Mouse (Mus musculus) heart, postnatal 0 days (tissue): ENCODE results near the gene Trim38. TPM values are rescaled to one million over a fixed set of nuclear protein-coding genes. Genes with fewer than 3 reads are reported as not detected.
"Not testable (repeated sequence)": the region's sequence is repeated elsewhere in the genome, so short reads cannot be mapped to it uniquely, and the experiment has no call there.

Source experiments
- ATAC-seq: fragments of 200-750 bp; cut with Nextera tagmentation; 2 replicates; pipeline ENCODE4 v1.8.0; 2017; ENCODE audit warnings: low read depth, moderate number of reproducible peaks, moderate library complexity; ENCODE audit not compliant: insufficient read depth
- DNase-seq: peaks from one replicate; pipeline ENCODE4 v3.0.0-alpha.2; 2016; ENCODE audit warnings: low spot score
- H3K27ac ChIP-seq: fragments of 300-500 bp; sonication (generic); 2 replicates; pipeline ENCODE4 v1.5.1; 2014; ENCODE audit warnings: low read depth, mild to moderate bottlenecking
- H3K27me3 ChIP-seq: fragments of 300-500 bp; sonication (generic); 2 replicates; pipeline ENCODE4 v1.6.1; 2014; ENCODE audit warnings: low read length, mixed read lengths; ENCODE audit not compliant: control insufficient read depth, insufficient read depth
- H3K36me3 ChIP-seq: fragments of 300-500 bp; sonication (generic); replicated peaks from 2 replicates; pipeline ENCODE4 v1.6.1; 2014; ENCODE audit warnings: low read length, mixed read lengths; ENCODE audit not compliant: control insufficient read depth, insufficient read depth
- H3K4me1 ChIP-seq: fragments of 300-500 bp; sonication (generic); 2 replicates; pipeline ENCODE4 v1.6.1; 2014; ENCODE audit warnings: antibody characterized with exemption; ENCODE audit not compliant: control insufficient read depth, insufficient read depth
- H3K4me2 ChIP-seq: fragments of 300-500 bp; sonication (generic); 2 replicates; pipeline ENCODE4 v1.6.1; 2014; ENCODE audit warnings: low read depth, mild to moderate bottlenecking, low read length, moderate library complexity
- H3K4me3 ChIP-seq: fragments of 300-500 bp; sonication (generic); 2 replicates; pipeline ENCODE4 v1.5.1; 2014; ENCODE audit warnings: low read depth, low read length
- H3K9ac ChIP-seq: fragments of 300-500 bp; sonication (generic); replicated peaks from 2 replicates; pipeline ENCODE4 v1.6.1; 2014; ENCODE audit warnings: low read depth, low read length, mixed read lengths
- H3K9me3 ChIP-seq: fragments of 300-500 bp; sonication (generic); replicated peaks from 2 replicates; pipeline ENCODE4 v1.6.1; 2016; ENCODE audit warnings: low read length; ENCODE audit not compliant: control insufficient read depth
- CTCF ChIP-seq: IDR thresholded peaks from 2 replicates; pipeline ENCODE4 v1.5.1; 2016; ENCODE audit warnings: antibody characterized with exemption, control low read depth, low read depth
- EP300 ChIP-seq: IDR thresholded peaks from 2 replicates; pipeline ENCODE4 v1.6.1; 2016; ENCODE audit warnings: antibody characterized with exemption, low read depth
- WGBS: fragments of 180-500 bp; shearing (Covaris S2); extraction: QIAGEN DNeasy Blood & Tissue Kit; methylation state at CpG from one replicate; pipeline ENCODE4 v1.1.7; 2014; 5-methylcytosine and 5-hydroxymethylcytosine counted together
- polyA plus RNA-seq: library from polyadenylated mRNA; unstranded; fragments of >200 nt; fragmentation: Nextera tagmentation; extraction: Ambion mirVana; gene quantifications from 2 replicates; pipeline ENCODE4 v1.2.1, GENCODE M21; 2015
- total RNA-seq: library from RNA; depleted of rRNA; stranded (reverse); fragments of >200 nt; gene quantifications from 2 replicates; pipeline ENCODE4 v1.2.3, GENCODE M21; 2014; ENCODE audit warnings: low replicate concordance

The Trim38 gene
- total and polyA plus RNA-seq, 2 experiments from 2014 or later = 0.10 TPM; not detected in 1

GRCm38 (mm10) chr13:23760240-23760971 lies 9.3 kb upstream of the Trim38 start:
- H3K27ac ChIP-seq = peak overlapping the region; percentile 95
- H3K4me3 ChIP-seq = peak overlapping the region; percentile 48
- H3K4me1 ChIP-seq = peaks cover 26% of the 10 kb centered on the region
- ATAC-seq = peak; percentile 2; the same call in 1 of the 2 replicates
- no peaks in the 10 kb centered on the region for H3K9me3 ChIP-seq
- no peaks in the 10 kb centered on the region for H3K36me3 ChIP-seq
- DNase-seq = peak; percentile 50
- TF ChIP-seq CTCF (no peak), EP300 (no peak)
- 3% methylated on average over 19 of the region's 27 CpGs for WGBS
- peak overlapping the region; percentile 39 for H3K9ac ChIP-seq
- peak overlapping the region; percentile 71 for H3K4me2 ChIP-seq
- H3K27me3 ChIP-seq = no peaks in the 10 kb centered on the region

DNA sequence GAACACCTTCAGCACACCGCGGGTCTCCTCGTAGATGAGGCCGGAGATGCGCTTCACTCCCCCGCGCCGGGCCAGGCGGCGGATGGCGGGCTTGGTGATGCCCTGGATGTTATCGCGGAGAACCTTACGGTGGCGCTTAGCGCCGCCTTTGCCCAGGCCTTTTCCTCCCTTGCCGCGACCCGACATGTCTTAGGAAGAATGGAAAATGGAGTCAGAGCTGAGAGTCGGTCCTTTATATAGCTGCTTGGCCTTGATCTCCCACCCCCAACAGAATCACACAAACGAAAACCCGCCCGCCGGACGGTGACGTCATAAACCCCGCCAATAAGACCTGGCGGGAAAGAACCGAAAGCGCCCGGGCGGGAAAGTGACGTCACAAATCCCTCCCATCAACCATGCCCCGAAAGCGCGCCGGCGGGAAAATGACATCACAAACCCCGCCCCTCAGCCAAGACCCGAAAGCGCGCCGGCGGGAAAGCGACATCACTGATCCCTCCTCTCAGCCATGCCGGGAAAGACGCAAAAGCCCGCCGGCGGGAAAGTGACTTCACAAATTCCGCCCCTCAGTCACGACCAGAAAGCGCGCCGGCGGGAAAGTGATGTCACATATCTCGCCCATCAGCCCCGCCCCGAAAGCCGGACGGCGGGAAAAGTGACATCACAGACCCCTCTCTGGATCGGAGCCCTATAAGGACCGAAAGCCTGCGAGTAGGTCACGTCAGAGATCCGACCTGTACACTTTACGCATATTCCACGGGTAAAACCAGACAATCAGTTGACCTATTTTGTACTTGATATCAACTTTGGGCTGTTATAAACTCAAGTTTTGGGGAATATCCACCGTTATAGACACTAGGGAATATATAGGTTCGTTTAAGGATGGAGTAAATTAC lies 8.5 kb upstream of the Trim38 start, which contains the start of gene Hist1h4a:
Hist1h4a (minus strand) TSS at position 259 of the 893 bp plus-strand sequence.
- peak; percentile 79 for TF ChIP-seq EP300
- TF ChIP-seq CTCF = no peak
- Histone ChIP-seq H3K27ac (peak within 1 kb of the TSS; percentile 95), H3K4me2 (peak within 1 kb of the TSS; percentile 71), H3K9me3 (no peaks in the 10 kb centered on the region), H3K9ac (peak within 1 kb of the TSS; percentile 55), H3K36me3 (no peaks in the 10 kb centered on the region), H3K4me3 (peak within 1 kb of the TSS; percentile 48), H3K27me3 (no peaks in the 10 kb centered on the region), H3K4me1 (peaks cover 26% of the 10 kb centered on the region)
- peak; percentile 97 for DNase-seq
- under 1% methylated on average over 61 of the region's 72 CpGs for WGBS
- peak; percentile 81 for ATAC-seq

- Histone ChIP-seq H3K4me1 (peaks cover 26% of the 10 kb centered on the region), H3K4me2 (peak within 1 kb of the TSS; percentile 71), H3K27ac (peak within 1 kb of the TSS; percentile 95), H3K4me3 (peak within 1 kb of the TSS; percentile 48), H3K9ac (peak within 1 kb of the TSS; percentile 66)
- not testable (repeated sequence) for H3K36me3 ChIP-seq, H3K27me3 ChIP-seq, H3K9me3 ChIP-seq
- peak; percentile 94 for DNase-seq
- under 1% methylated on average over 28 of the region's 52 CpGs for WGBS
- ATAC-seq = peak; percentile 43
These were observed 7.6 kb upstream of the Trim38 start, which contains the start of gene Hist1h3a for GRCm38 (mm10) chr13:23761871-23762821. TSS of gene Hist1h3a (minus strand) at chr13:23762386.

DNA sequence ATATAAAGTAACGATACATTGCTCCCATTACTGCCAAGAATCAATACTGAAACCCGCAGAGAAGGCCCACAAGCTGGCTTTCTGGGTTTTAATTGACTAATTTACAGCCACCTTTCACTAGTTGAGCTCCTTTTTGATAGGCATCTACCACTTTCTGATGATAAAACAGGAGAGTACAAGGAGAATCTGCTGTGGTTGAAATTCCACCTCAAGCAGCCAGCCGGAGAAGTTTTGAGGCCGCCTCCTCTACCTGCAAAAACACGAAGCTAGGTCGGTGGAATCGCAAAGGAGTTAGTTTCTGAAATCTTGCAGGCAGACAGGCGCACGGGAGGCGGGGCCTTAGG lies 6.5 kb upstream of the Trim38 start:
- H3K36me3 ChIP-seq = no peaks in the 10 kb centered on the region
- no peaks in the 10 kb centered on the region for H3K27me3 ChIP-seq
- TF ChIP-seq CTCF (no peak), EP300 (no peak)
- peak overlapping the region; percentile 66; the same call in 1 of the 2 replicates for H3K9ac ChIP-seq
- peak overlapping the region; percentile 95 for H3K27ac ChIP-seq
- WGBS = 2% methylated on average over 10 of the region's 10 CpGs
- peak overlapping the region; percentile 48 for H3K4me3 ChIP-seq
- DNase-seq (no peak), ATAC-seq (no peak)
- no peaks in the 10 kb centered on the region for H3K9me3 ChIP-seq
- peak overlapping the region; percentile 71 for H3K4me2 ChIP-seq
- peaks cover 22% of the 10 kb centered on the region for H3K4me1 ChIP-seq
